Mouse (Mus musculus) frontal cortex, adult 2 months (tissue): ENCODE results near the gene Hist4h4. TPM values are rescaled to one million over a fixed set of nuclear protein-coding genes. Genes with fewer than 3 reads are reported as not detected.

ENCODE experiments used
- DNase-seq, 2 experiments: peaks; one replicate each; pipeline ENCODE4 v3.0.0; 2022; ENCODE audit warnings: low spot score in 1 of 2; ENCODE audit errors: extremely low spot score in 1 of 2
- polyA plus RNA-seq: library from polyadenylated mRNA; depleted of rRNA; stranded (reverse); fragments of >200 nt; gene quantifications from 2 replicates; pipeline ENCODE4 v1.2.3, GENCODE M21; 2012; rRNA removed

Gene Hist4h4
- 0.56 and 0.80 TPM in 2 replicates for polyA plus RNA-seq

GRCm38 (mm10) chr6:136803739-136804633, at the start of gene Hist4h4:
Gene Hist4h4, minus strand, starts transcription at chr6:136804415.
- peak; percentile 93 to 100 for DNase-seq

GRCm38 (mm10) chr6:136852762-136853161, 48.5 kb upstream of the Hist4h4 start:
- DNase-seq, result no peak

- no peak for DNase-seq
Measured at GRCm38 (mm10) chr6:136852348-136852747, 48.1 kb upstream of the Hist4h4 start.

- DNase-seq, result no peak
Measured at GRCm38 (mm10) chr6:136850267-136850666, 46.1 kb upstream of the Hist4h4 start.

GRCm38 (mm10) chr6:136848971-136849370, 44.8 kb upstream of the Hist4h4 start:
- DNase-seq, result no peak

GRCm38 (mm10) chr6:136848399-136848798, 44.2 kb upstream of the Hist4h4 start:
- no peak for DNase-seq

- peak in 1 of 2 experiments; percentile 56 for DNase-seq
Measured at GRCm38 (mm10) chr6:136847790-136848189, 43.6 kb upstream of the Hist4h4 start.

GRCm38 (mm10) chr6:136847267-136847666, 43.1 kb upstream of the Hist4h4 start:
- DNase-seq, result no peak

GRCm38 (mm10) chr6:136845706-136846480, 41.7 kb upstream of the Hist4h4 start:
- peak in 1 of 2 experiments; percentile 20 for DNase-seq

GRCm38 (mm10) chr6:136844903-136845302, 40.7 kb upstream of the Hist4h4 start:
- no peak for DNase-seq

GRCm38 (mm10) chr6:136837323-136837722, 33.1 kb upstream of the Hist4h4 start:
- no peak for DNase-seq

GRCm38 (mm10) chr6:136835352-136835751, 31.1 kb upstream of the Hist4h4 start, which contains the start of gene Smco3:
Gene Smco3, minus strand, starts transcription at chr6:136835452.
- no peak for DNase-seq

GRCm38 (mm10) chr6:136831712-136832111, 27.5 kb upstream of the Hist4h4 start:
- no peak for DNase-seq

- DNase-seq, result no peak
Measured at GRCm38 (mm10) chr6:136828681-136829080, 24.5 kb upstream of the Hist4h4 start.

GRCm38 (mm10) chr6:136827881-136828561, 23.8 kb upstream of the Hist4h4 start, which contains the start of gene Wbp11:
Gene Wbp11, minus strand, starts transcription at chr6:136828233.
- peak; percentile 97 to 98 for DNase-seq

- no peak for DNase-seq
Measured at GRCm38 (mm10) chr6:136827516-136827880, 23.3 kb upstream of the Hist4h4 start, which contains the start of gene BC049715. Gene BC049715, plus strand, starts transcription at chr6:136827626.

GRCm38 (mm10) chr6:136827116-136827515, 22.9 kb upstream of the Hist4h4 start:
- DNase-seq, result no peak

GRCm38 (mm10) chr6:136824987-136825386, 20.8 kb upstream of the Hist4h4 start:
- DNase-seq, result no peak

- no peak for DNase-seq
Measured at GRCm38 (mm10) chr6:136821086-136821485, 16.9 kb upstream of the Hist4h4 start.

GRCm38 (mm10) chr6:136820381-136820780, 16.2 kb upstream of the Hist4h4 start:
- no peak for DNase-seq

- peak; percentile 91 for DNase-seq
Measured at GRCm38 (mm10) chr6:136817549-136817948, 13.3 kb upstream of the Hist4h4 start.
